Mouse (Mus musculus) midbrain, embryonic 12.5 days (tissue): ENCODE measurements at regions not wholly inside any gene's neighbourhood (a gene's known extent, or its start where the extent isn't known, plus 50 kb on each side); places are given as distances from the start of the nearest gene placed in this dataset.
A peak's percentile ranks its signal among the peaks of the same experiment; 100 is the strongest.

Source experiments
- ATAC-seq: fragments of 200-750 bp; cut with Nextera tagmentation; 2 replicates; pipeline ENCODE4 v1.8.0; 2017; ENCODE audit warnings: low read depth, moderate TSS enrichment, moderate library complexity; ENCODE audit not compliant: low FRiP score
- H3K27ac ChIP-seq: fragments of 300-500 bp; sonication (generic); replicated peaks from 2 replicates; pipeline ENCODE4 v1.5.1; 2016; ENCODE audit warnings: mild to moderate bottlenecking
- H3K27me3 ChIP-seq: fragments of 300-500 bp; sonication (generic); 2 replicates; pipeline ENCODE4 v1.6.1; 2016; ENCODE audit warnings: mild to moderate bottlenecking
- H3K36me3 ChIP-seq: fragments of 300-500 bp; sonication (generic); 2 replicates; pipeline ENCODE4 v1.6.1; 2016
- H3K4me1 ChIP-seq: fragments of 300-500 bp; sonication (generic); 2 replicates; pipeline ENCODE4 v1.6.1; 2016
- H3K4me2 ChIP-seq: fragments of 300-500 bp; sonication (generic); replicated peaks from 2 replicates; pipeline ENCODE4 v1.6.1; 2016; ENCODE audit warnings: mild to moderate bottlenecking, moderate library complexity
- H3K4me3 ChIP-seq: fragments of 300-500 bp; sonication (generic); 2 replicates; pipeline ENCODE4 v1.5.1; 2016; ENCODE audit warnings: mild to moderate bottlenecking
- H3K9ac ChIP-seq: fragments of 300-500 bp; sonication (generic); replicated peaks from 2 replicates; pipeline ENCODE4 v1.6.1; 2016; ENCODE audit warnings: mild to moderate bottlenecking, moderate library complexity
- H3K9me3 ChIP-seq: fragments of 300-500 bp; sonication (generic); 2 replicates; pipeline ENCODE4 v1.6.1; 2016; ENCODE audit warnings: mild to moderate bottlenecking
- whole genome bisulfite sequencing: fragments of 180-500 bp; shearing (Covaris S2); methylation state at CpG from one replicate; pipeline ENCODE4 v1.1.7; 2016; 5-methylcytosine and 5-hydroxymethylcytosine counted together

DNA sequence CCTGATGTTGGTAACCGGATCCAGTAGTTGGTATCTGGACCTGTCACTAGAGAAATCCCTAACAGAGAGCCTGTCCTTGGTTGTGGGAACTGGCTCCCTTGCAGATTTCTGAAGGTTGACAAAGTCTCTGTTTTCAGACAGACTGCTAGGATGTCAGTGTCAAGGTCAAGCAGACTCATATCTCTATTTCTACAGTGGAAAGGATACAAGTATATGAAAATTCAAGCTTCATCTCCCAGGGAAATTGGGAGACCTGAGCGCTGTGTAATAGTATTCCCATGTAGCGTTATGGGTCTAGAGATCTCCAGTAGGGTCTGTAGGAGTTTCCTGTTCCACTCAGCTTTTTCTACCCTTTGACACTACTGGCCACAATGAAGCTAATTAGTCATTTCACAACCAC lies 287.4 kb upstream of the Pkdcc start:
- no peak overlapping the region for H3K27ac ChIP-seq
- H3K9ac ChIP-seq, result no peak overlapping the region
- H3K27me3 ChIP-seq, result no peaks in the 10 kb centered on the region
- no peak overlapping the region for H3K4me2 ChIP-seq
- ATAC-seq, result no peak
- WGBS, result 90% methylated on average over 3 of the region's 3 CpGs
- no peaks in the 10 kb centered on the region for H3K9me3 ChIP-seq
- no peak overlapping the region for H3K4me3 ChIP-seq
- H3K36me3 ChIP-seq, result no peaks in the 10 kb centered on the region
- no peaks in the 10 kb centered on the region for H3K4me1 ChIP-seq

DNA sequence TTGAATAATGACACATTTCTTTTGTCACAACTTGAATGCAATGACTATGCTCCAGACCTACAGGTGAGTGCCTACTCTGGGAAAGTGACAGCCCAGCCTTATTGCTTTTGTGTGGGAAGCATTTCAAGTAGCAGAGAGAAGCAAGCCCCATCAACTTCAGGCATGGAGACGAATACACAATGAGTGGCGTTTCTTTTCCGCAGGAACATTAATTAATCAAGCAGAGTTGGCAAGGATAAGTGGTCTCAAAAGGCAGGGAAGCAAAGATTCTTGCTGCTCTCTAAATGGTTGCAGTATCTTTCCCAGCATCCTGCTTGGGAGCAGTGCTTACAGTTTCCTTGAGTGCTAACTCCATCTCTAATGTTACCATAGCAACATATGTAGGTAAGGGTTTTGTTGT lies 285.6 kb upstream of the Pkdcc start:
- no peaks in the 10 kb centered on the region for H3K4me1 ChIP-seq
- no peak overlapping the region for H3K4me3 ChIP-seq
- no peaks in the 10 kb centered on the region for H3K27me3 ChIP-seq
- 0 out of 2 replicates have a peak, but pooled peaks have one; percentile 44 for ATAC-seq
- 78% methylated on average over 3 of the region's 3 CpGs for WGBS
- H3K9me3 ChIP-seq, result no peaks in the 10 kb centered on the region
- H3K9ac ChIP-seq, result no peak overlapping the region
- H3K4me2 ChIP-seq, result no peak overlapping the region
- H3K36me3 ChIP-seq, result no peaks in the 10 kb centered on the region
- no peak overlapping the region for H3K27ac ChIP-seq

DNA sequence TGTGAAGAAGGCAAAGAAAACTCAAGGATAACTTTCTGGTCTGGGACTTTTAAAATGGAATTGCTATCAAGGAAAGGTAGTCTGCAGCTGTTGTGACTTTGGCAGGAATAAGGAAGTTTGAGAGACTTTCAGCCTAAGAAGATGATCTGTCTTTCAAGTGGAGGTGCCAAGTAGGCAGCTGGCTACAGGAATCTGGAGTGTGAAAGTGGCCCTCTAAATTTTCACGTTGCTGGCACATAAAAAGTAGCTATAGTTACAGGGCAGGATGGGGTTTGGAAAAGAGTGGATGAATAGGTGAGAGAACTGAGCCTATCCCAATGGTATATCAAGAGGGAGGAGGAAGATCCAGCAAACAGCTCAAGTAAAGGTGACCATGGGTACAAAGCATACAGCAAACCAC lies 284.4 kb upstream of the Pkdcc start:
- no peaks in the 10 kb centered on the region for H3K4me1 ChIP-seq
- WGBS, result 69% methylated on average over 1 of the region's 1 CpGs
- H3K4me2 ChIP-seq, result no peak overlapping the region
- no peaks in the 10 kb centered on the region for H3K27me3 ChIP-seq
- no peaks in the 10 kb centered on the region for H3K36me3 ChIP-seq
- no peaks in the 10 kb centered on the region for H3K9me3 ChIP-seq
- H3K9ac ChIP-seq, result no peak overlapping the region
- no peak overlapping the region for H3K27ac ChIP-seq
- H3K4me3 ChIP-seq, result no peak overlapping the region
- ATAC-seq, result no peak

DNA sequence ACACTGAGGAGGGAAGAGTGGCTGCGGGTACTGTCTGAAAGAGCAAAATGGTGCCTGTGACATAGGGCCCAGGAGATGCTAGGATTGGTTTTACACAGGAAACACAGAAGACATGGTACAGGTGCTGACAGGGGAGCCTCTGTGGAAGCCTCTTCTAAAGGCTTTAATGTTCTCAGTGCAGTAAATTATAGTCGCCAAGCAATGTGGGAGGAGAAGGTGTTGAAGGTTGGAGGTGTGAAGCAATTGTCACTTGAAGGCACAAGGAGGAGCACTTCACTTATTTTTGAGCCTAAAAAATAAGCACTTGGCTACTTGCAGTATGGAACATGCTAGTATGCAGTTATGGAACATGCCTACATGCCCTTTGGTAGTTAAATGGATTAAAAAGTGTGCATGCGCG lies 283.6 kb upstream of the Pkdcc start:
- Histone ChIP-seq H3K4me1 (no peaks in the 10 kb centered on the region), H3K9me3 (no peaks in the 10 kb centered on the region), H3K9ac (no peak overlapping the region), H3K27ac (no peak overlapping the region), H3K4me3 (no peak overlapping the region), H3K27me3 (no peaks in the 10 kb centered on the region), H3K4me2 (no peak overlapping the region), H3K36me3 (no peaks in the 10 kb centered on the region)
- no peak for ATAC-seq
- WGBS, result 96% methylated on average over 4 of the region's 4 CpGs

DNA sequence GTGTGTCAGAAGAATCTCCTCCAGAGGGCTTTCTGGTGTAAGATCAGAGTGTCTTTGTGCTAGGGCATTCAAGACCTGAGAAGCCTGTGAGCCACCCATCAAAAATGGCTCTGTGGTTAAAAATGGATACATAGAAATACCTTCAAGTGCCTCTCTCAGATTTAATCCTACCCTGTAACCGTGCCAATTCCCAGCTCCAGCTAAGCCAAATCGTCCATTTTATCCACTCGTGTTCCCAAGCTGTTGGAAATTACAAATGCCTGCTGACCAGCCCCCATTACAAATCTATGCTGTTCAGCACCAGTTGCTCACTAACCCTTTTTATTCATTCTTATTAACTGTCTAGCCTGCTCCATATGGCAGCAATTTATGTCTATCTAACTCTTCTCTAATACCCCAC lies 278.3 kb upstream of the Pkdcc start:
- 82% methylated on average over 3 of the region's 3 CpGs for WGBS

DNA sequence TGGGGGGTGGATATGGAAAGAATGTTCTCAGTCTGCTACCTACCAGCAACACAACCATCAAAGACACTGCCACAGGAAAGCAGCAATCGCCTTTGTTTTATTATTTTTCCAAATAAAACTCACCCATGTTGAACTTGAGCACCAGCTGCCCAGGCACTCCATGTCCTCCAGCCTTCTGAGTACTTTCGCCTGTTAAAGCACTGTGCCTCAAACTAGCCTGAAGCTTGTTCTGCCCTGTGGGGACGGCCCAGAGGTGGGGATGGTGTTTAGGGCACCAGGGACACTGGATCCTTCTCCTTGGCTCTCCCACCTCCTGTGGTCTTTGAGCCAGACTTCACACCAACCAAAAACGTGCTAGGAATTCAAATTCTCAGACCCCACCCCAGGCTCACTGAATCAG lies 269.0 kb upstream of the Pkdcc start:
- H3K27me3 ChIP-seq, result peaks cover 6% of the 10 kb centered on the region; the same call in 1 of the 2 replicates
- no peaks in the 10 kb centered on the region for H3K9me3 ChIP-seq
- no peaks in the 10 kb centered on the region for H3K36me3 ChIP-seq
- peaks cover 3% of the 10 kb centered on the region; the same call in 1 of the 2 replicates for H3K4me1 ChIP-seq
- ATAC-seq, result no peak
- H3K27ac ChIP-seq, result no peak overlapping the region
- no peak overlapping the region for H3K4me2 ChIP-seq
- H3K9ac ChIP-seq, result no peak overlapping the region
- H3K4me3 ChIP-seq, result no peak overlapping the region
- WGBS, result 68% methylated on average over 4 of the region's 4 CpGs

More for the DNA sequence above, 278.3 kb upstream of the Pkdcc start:
- H3K36me3 ChIP-seq, result no peaks in the 10 kb centered on the region
- no peak overlapping the region for H3K4me2 ChIP-seq
- H3K4me3 ChIP-seq, result no peak overlapping the region
- H3K9ac ChIP-seq, result no peak overlapping the region
- no peak overlapping the region for H3K27ac ChIP-seq
- no peaks in the 10 kb centered on the region for H3K4me1 ChIP-seq
- no peaks in the 10 kb centered on the region for H3K27me3 ChIP-seq
- ATAC-seq, result no peak
- H3K9me3 ChIP-seq, result no peaks in the 10 kb centered on the region

DNA sequence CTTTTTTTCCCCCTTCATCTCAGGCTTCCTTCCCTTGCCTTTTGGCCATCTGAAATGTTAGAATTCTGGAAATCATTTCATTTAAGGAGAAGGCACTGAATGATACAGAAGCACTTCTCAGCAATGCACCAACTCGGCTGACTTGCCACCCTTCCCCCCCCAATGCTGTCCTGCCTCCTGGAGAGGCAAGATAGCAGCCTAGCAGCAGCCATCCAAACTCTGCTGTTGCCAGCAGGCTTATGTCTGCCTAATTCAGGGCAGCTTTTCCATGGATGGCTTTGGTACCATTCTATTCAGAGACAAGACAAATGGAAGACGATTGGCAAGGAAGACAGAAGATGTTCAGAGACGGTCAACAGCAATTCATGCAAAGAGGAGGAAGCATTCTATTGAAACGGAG lies 265.3 kb upstream of the Pkdcc start:
- no peak overlapping the region for H3K27ac ChIP-seq
- H3K4me3 ChIP-seq, result no peak overlapping the region
- no peaks in the 10 kb centered on the region for H3K9me3 ChIP-seq
- H3K9ac ChIP-seq, result no peak overlapping the region
- H3K4me1 ChIP-seq, result peaks cover 3% of the 10 kb centered on the region; the same call in 1 of the 2 replicates
- WGBS, result 19% methylated on average over 4 of the region's 4 CpGs
- H3K36me3 ChIP-seq, result no peaks in the 10 kb centered on the region
- no peak for ATAC-seq
- H3K27me3 ChIP-seq, result peaks cover 6% of the 10 kb centered on the region; the same call in 1 of the 2 replicates
- no peak overlapping the region for H3K4me2 ChIP-seq

DNA sequence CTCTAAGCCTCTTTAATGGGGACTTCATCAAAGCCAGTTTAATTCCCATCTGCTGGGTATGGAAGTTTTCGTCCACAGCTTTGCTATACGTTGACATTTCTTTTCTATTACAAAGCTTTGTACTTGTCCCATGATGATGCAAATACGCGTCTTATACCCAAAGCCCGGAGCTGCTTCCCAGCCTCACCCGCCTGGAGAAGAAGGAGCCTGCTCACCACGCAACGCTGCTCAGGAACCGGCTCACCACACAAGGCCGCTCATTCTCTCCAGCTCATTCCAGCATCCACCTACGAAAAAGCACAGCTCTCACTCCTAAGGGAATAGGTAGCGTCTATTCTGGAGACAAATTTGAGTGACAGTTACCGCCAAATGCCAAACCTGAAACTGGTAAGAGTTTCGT lies 264.8 kb upstream of the Pkdcc start:
- H3K27ac ChIP-seq, result no peak overlapping the region
- no peaks in the 10 kb centered on the region for H3K36me3 ChIP-seq
- H3K4me2 ChIP-seq, result no peak overlapping the region
- peaks cover 3% of the 10 kb centered on the region; the same call in 1 of the 2 replicates for H3K4me1 ChIP-seq
- H3K27me3 ChIP-seq, result peaks cover 6% of the 10 kb centered on the region; the same call in 1 of the 2 replicates
- H3K9ac ChIP-seq, result no peak overlapping the region
- H3K9me3 ChIP-seq, result no peaks in the 10 kb centered on the region
- no peak overlapping the region for H3K4me3 ChIP-seq
- WGBS, result 58% methylated on average over 14 of the region's 14 CpGs
- no peak for ATAC-seq

DNA sequence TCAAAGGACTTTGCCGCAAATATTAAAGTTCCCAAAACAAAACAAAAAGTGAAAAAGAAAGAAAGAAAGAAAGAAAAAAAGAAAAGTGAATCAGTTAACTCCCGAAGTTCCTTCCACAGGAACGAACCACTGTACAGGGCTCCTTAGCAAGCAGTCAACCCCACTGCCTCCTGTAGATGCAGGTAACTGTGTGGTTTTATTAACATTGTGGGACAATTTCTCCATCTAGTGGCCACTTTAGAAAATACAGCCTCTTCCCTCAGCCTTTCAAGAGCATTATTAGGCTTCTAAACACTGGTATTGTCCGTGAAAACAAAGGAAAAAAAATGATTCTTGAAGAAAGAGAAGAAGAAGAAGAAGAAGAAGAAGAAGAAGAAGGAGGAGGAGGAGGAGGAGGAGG lies 257.7 kb upstream of the Pkdcc start:
- ATAC-seq, result no peak; the same call in 1 of the 2 replicates
- H3K27me3 ChIP-seq, result no peaks in the 10 kb centered on the region
- H3K4me3 ChIP-seq, result no peak overlapping the region
- H3K36me3 ChIP-seq, result no peaks in the 10 kb centered on the region
- no peak overlapping the region for H3K27ac ChIP-seq
- 38% methylated on average over 4 of the region's 4 CpGs for WGBS
- H3K9ac ChIP-seq, result no peak overlapping the region
- no peaks in the 10 kb centered on the region for H3K4me1 ChIP-seq
- H3K4me2 ChIP-seq, result no peak overlapping the region
- no peaks in the 10 kb centered on the region for H3K9me3 ChIP-seq

DNA sequence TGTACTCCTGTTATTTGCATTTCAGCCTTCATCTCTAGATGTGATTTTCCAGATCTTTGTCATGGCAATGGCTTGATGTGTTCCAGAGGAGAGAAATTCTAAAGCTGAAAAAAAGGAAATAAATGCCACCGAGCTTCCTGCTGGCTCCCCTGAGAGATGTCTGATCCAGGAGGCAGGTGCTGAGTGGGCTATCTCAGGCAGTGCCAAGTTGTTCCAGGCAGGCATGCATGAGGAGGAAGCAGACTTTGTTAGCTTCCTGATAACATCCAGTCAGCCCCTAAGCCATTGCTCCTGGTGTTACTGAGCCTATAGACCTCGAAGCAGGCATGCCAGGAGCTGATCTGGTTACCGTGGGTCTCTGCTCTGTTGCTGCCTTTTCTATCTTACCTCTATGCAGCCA lies 251.7 kb upstream of the Pkdcc start:
- ATAC-seq, result no peak
- no peaks in the 10 kb centered on the region for H3K9me3 ChIP-seq
- H3K4me3 ChIP-seq, result no peak overlapping the region
- H3K27ac ChIP-seq, result no peak overlapping the region
- no peaks in the 10 kb centered on the region for H3K4me1 ChIP-seq
- H3K9ac ChIP-seq, result no peak overlapping the region
- 87% methylated on average over 3 of the region's 3 CpGs for WGBS
- no peaks in the 10 kb centered on the region for H3K27me3 ChIP-seq
- H3K4me2 ChIP-seq, result no peak overlapping the region
- H3K36me3 ChIP-seq, result no peaks in the 10 kb centered on the region

DNA sequence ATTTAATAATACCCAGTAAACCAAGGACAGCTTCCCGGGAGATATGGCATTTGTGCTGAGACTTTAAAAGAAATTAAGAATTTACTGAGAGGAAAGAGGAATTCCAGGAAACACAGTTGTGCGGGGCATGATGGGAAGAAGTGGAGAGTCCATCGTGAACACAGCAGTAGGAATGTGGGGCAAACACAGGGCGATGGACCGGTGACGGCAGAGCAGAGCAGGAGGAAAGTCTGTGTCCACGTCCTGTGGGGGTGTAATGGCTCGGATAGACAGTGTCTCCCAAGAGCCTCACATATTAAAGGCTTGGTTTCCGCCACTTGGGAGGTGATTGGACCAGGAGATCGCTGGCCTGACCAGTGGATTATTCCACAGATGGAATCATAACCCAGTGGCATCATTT lies 215.4 kb upstream of the Pkdcc start:
- H3K36me3 ChIP-seq, result no peaks in the 10 kb centered on the region
- H3K27ac ChIP-seq, result no peak overlapping the region
- no peak overlapping the region for H3K4me3 ChIP-seq
- ATAC-seq, result no peak
- no peaks in the 10 kb centered on the region for H3K9me3 ChIP-seq
- no peaks in the 10 kb centered on the region for H3K4me1 ChIP-seq
- peaks cover 3% of the 10 kb centered on the region; the same call in 1 of the 2 replicates for H3K27me3 ChIP-seq
- no peak overlapping the region for H3K9ac ChIP-seq
- no peak overlapping the region for H3K4me2 ChIP-seq
- WGBS, result 85% methylated on average over 10 of the region's 10 CpGs

DNA sequence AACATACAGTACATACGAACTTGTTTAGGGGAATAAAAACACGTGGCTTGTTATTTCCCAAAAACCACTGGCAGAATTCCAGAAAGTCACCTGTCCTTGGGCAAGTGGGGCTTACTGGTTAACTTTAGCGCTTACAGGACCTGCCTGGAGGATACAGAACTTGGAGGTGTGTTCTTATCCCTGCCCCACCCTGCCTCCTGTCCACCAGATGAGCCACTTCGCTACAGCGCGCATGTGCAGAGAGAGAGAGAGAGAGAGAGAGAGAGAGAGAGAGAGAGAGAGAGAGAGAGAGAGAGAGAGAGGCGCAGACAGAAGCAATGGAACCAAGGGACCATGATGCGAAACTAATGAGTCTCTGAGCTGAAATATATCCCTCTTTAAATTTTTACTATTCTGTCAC lies 214.7 kb upstream of the Pkdcc start:
- Histone ChIP-seq H3K4me1 (no peaks in the 10 kb centered on the region), H3K27me3 (peaks cover 3% of the 10 kb centered on the region; the same call in 1 of the 2 replicates), H3K9ac (no peak overlapping the region), H3K36me3 (no peaks in the 10 kb centered on the region), H3K4me2 (no peak overlapping the region), H3K4me3 (no peak overlapping the region), H3K9me3 (no peaks in the 10 kb centered on the region), H3K27ac (no peak overlapping the region)
- ATAC-seq, result no peak
- WGBS, result 78% methylated on average over 8 of the region's 8 CpGs

DNA sequence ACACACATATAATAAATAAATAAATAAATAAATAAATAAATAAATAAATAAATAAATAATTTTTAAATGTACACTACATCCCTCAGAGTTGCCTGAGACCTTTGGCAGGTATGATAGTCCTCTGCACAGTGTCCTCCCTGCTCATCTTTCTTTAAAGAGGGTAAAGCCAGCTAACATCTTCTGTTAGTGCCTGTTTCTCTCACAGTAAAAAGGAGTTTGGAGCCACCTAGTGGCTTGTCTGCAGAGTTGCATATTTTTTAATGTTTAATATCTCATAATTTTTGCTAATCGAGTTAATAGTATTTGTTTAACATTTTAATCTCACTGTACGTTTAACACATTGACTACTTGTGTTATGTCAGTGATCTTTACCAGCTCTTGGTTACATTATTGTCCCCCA lies 213.5 kb upstream of the Pkdcc start:
- peak; percentile 73 for ATAC-seq
- Histone ChIP-seq H3K27me3 (peaks cover 3% of the 10 kb centered on the region; the same call in 1 of the 2 replicates), H3K9ac (no peak overlapping the region), H3K27ac (no peak overlapping the region), H3K4me2 (no peak overlapping the region), H3K36me3 (no peaks in the 10 kb centered on the region), H3K4me1 (no peaks in the 10 kb centered on the region), H3K4me3 (no peak overlapping the region), H3K9me3 (no peaks in the 10 kb centered on the region)
- WGBS, result 17% methylated on average over 2 of the region's 2 CpGs
